Mouse (Mus musculus) heart, postnatal 0 days (tissue): ENCODE data around the gene Ube2t. TPM values are rescaled to one million over a fixed set of nuclear protein-coding genes. Genes with fewer than 3 reads are reported as not detected.

Experiments used
- ATAC-seq: fragments of 200-750 bp; cut with Nextera tagmentation; 2 replicates; pipeline ENCODE4 v1.8.0; 2017; ENCODE audit warnings: low read depth, moderate number of reproducible peaks, moderate library complexity; ENCODE audit not compliant: insufficient read depth
- DNase-seq: peaks from one replicate; pipeline ENCODE4 v3.0.0-alpha.2; 2016; ENCODE audit warnings: low spot score
- H3K27ac ChIP-seq: fragments of 300-500 bp; sonication (generic); 2 replicates; pipeline ENCODE4 v1.5.1; 2014; ENCODE audit warnings: low read depth, mild to moderate bottlenecking
- H3K27me3 ChIP-seq: fragments of 300-500 bp; sonication (generic); 2 replicates; pipeline ENCODE4 v1.6.1; 2014; ENCODE audit warnings: low read length, mixed read lengths; ENCODE audit not compliant: control insufficient read depth, insufficient read depth
- H3K36me3 ChIP-seq: fragments of 300-500 bp; sonication (generic); replicated peaks from 2 replicates; pipeline ENCODE4 v1.6.1; 2014; ENCODE audit warnings: low read length, mixed read lengths; ENCODE audit not compliant: control insufficient read depth, insufficient read depth
- H3K4me1 ChIP-seq: fragments of 300-500 bp; sonication (generic); 2 replicates; pipeline ENCODE4 v1.6.1; 2014; ENCODE audit warnings: antibody characterized with exemption; ENCODE audit not compliant: control insufficient read depth, insufficient read depth
- H3K4me2 ChIP-seq: fragments of 300-500 bp; sonication (generic); 2 replicates; pipeline ENCODE4 v1.6.1; 2014; ENCODE audit warnings: low read depth, mild to moderate bottlenecking, low read length, moderate library complexity
- H3K4me3 ChIP-seq: fragments of 300-500 bp; sonication (generic); 2 replicates; pipeline ENCODE4 v1.5.1; 2014; ENCODE audit warnings: low read depth, low read length
- H3K9ac ChIP-seq: fragments of 300-500 bp; sonication (generic); replicated peaks from 2 replicates; pipeline ENCODE4 v1.6.1; 2014; ENCODE audit warnings: low read depth, low read length, mixed read lengths
- H3K9me3 ChIP-seq: fragments of 300-500 bp; sonication (generic); replicated peaks from 2 replicates; pipeline ENCODE4 v1.6.1; 2016; ENCODE audit warnings: low read length; ENCODE audit not compliant: control insufficient read depth
- CTCF ChIP-seq: IDR thresholded peaks from 2 replicates; pipeline ENCODE4 v1.5.1; 2016; ENCODE audit warnings: antibody characterized with exemption, control low read depth, low read depth
- EP300 ChIP-seq: IDR thresholded peaks from 2 replicates; pipeline ENCODE4 v1.6.1; 2016; ENCODE audit warnings: antibody characterized with exemption, low read depth
- WGBS: fragments of 180-500 bp; shearing (Covaris S2); extraction: QIAGEN DNeasy Blood & Tissue Kit; methylation state at CpG from one replicate; pipeline ENCODE4 v1.1.7; 2014; 5-methylcytosine and 5-hydroxymethylcytosine counted together
- polyA plus RNA-seq: library from polyadenylated mRNA; unstranded; fragments of >200 nt; fragmentation: Nextera tagmentation; extraction: Ambion mirVana; gene quantifications from 2 replicates; pipeline ENCODE4 v1.2.1, GENCODE M21; 2015
- total RNA-seq: library from RNA; depleted of rRNA; stranded (reverse); fragments of >200 nt; gene quantifications from 2 replicates; pipeline ENCODE4 v1.2.3, GENCODE M21; 2014; ENCODE audit warnings: low replicate concordance

Gene Ube2t
- total and polyA plus RNA-seq, 2 experiments from 2014 or later: 22.5 to 30.2 TPM

DNA sequence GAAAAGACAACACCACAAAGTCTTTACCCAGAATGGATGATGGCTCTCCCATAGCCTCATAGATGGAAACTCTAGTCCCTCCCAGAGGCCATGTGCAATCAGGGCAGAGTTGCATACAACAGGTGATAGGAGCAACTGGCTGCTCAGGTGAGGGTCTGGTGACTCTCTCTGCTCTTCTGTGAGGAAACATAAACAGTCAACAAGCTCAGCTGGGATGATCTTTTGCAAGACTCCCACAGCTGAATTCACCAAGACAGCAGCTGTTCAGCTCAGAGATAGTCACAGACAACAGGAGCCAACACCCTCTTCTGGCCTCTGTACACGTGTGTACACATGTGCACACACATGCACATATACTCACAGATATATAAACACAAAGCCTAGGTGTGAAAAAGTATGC, 24.1 kb upstream of the Ube2t start:
- no peaks in the 10 kb centered on the region for H3K36me3 ChIP-seq
- WGBS: 85% methylated on average over 1 of the region's 1 CpGs
- no peak for ATAC-seq
- H3K27me3 ChIP-seq: no peaks in the 10 kb centered on the region
- H3K4me2 ChIP-seq: no peak overlapping the region
- no peak for DNase-seq
- H3K9me3 ChIP-seq: no peaks in the 10 kb centered on the region
- H3K4me1 ChIP-seq: peaks cover 44% of the 10 kb centered on the region
- H3K9ac ChIP-seq: no peak overlapping the region
- no peak overlapping the region for H3K4me3 ChIP-seq
- TF ChIP-seq EP300: no peak
- TF ChIP-seq CTCF: no peak
- H3K27ac ChIP-seq: peak overlapping the region; percentile 12; the same call in 1 of the 2 replicates

DNA sequence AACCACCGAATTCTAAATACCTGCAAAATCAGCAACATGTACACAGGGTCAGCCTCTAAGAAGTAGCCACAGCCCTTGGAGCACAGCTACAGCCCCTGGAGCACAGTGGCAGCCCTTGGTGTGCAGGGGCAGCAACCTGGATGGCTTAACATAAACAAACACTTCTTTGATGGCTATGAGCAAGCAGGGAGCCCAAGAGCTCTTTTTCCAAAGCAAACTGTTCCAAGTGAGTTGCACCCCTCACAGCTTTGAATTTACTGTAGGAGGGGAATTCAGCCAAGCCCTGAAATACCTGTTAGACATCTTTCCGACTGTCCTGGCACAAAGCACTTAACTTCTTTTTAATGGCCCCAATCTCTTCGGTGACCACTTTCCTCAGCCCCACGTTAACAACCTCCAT, 21.5 kb upstream of the Ube2t start:
- whole genome bisulfite sequencing: 63% methylated on average over 4 of the region's 4 CpGs
- no peak overlapping the region for H3K4me3 ChIP-seq
- H3K27ac ChIP-seq: peak overlapping the region; percentile 61
- DNase-seq (no peak), ATAC-seq (no peak)
- no peak overlapping the region for H3K9ac ChIP-seq
- no peaks in the 10 kb centered on the region for H3K27me3 ChIP-seq
- no peak overlapping the region for H3K4me2 ChIP-seq
- peaks cover 11% of the 10 kb centered on the region; the same call in 1 of the 2 replicates for H3K36me3 ChIP-seq
- H3K4me1 ChIP-seq: peaks cover 24% of the 10 kb centered on the region; the same call in 1 of the 2 replicates
- H3K9me3 ChIP-seq: no peaks in the 10 kb centered on the region
- TF ChIP-seq EP300: no peak
- no peak for TF ChIP-seq CTCF

DNA sequence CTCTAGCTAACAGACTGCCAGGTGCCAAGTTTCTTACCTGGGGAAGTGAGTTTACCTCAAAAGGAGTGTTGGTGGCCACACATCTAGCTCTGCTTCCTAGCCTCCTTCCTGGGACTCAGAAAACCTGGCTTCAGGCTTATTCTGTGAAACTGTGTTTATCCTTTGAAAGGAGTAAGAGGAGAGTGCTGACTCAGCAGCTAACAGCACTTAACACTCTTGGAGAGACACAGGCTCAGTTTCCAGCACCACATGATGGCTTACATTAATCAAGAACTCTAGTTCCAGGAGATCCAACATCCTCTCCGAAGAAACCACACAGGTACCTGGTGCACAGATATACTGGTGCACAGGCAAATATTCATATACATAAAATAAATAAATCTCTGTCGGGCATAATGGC, 19.5 kb upstream of the Ube2t start:
- no peaks in the 10 kb centered on the region for H3K9me3 ChIP-seq
- peaks cover 20% of the 10 kb centered on the region; the same call in 1 of the 2 replicates for H3K4me1 ChIP-seq
- no peak for DNase-seq
- 94% methylated on average over 2 of the region's 2 CpGs for WGBS
- H3K9ac ChIP-seq: no peak overlapping the region
- no peak for ATAC-seq
- no peaks in the 10 kb centered on the region for H3K27me3 ChIP-seq
- peaks cover 21% of the 10 kb centered on the region; the same call in 1 of the 2 replicates for H3K36me3 ChIP-seq
- no peak overlapping the region for H3K27ac ChIP-seq
- no peak for TF ChIP-seq CTCF
- no peak for TF ChIP-seq EP300
- H3K4me2 ChIP-seq: no peak overlapping the region
- H3K4me3 ChIP-seq: no peak overlapping the region

DNA sequence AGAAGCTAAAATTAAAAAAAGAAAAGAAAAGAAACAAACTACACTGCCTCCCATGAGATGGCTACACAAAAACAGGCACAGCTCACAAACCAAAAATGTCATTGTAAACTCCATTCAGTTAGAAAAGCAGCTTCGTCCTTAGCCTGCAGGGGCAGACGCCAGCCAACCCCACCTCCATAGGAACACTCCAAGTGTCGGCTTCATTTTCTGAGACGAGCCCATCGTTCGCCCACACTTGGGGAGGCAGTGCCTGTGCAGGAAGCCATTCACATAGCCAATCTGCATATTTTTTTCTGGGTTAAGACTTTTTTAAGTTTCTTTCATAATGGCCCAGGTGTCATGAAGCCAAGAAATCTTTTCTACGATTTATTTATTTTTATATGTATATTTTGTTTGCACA, 14.8 kb upstream of the Ube2t start:
- ATAC-seq (no peak), DNase-seq (no peak)
- H3K27ac ChIP-seq: no peak overlapping the region
- no peaks in the 10 kb centered on the region for H3K27me3 ChIP-seq
- no peak for TF ChIP-seq EP300
- TF ChIP-seq CTCF: no peak
- H3K4me2 ChIP-seq: no peak overlapping the region
- no peak overlapping the region for H3K4me3 ChIP-seq
- H3K9ac ChIP-seq: no peak overlapping the region
- H3K4me1 ChIP-seq: peaks cover 11% of the 10 kb centered on the region
- 89% methylated on average over 7 of the region's 7 CpGs for WGBS
- H3K9me3 ChIP-seq: no peaks in the 10 kb centered on the region
- peaks cover 25% of the 10 kb centered on the region; the same call in 1 of the 2 replicates for H3K36me3 ChIP-seq

DNA sequence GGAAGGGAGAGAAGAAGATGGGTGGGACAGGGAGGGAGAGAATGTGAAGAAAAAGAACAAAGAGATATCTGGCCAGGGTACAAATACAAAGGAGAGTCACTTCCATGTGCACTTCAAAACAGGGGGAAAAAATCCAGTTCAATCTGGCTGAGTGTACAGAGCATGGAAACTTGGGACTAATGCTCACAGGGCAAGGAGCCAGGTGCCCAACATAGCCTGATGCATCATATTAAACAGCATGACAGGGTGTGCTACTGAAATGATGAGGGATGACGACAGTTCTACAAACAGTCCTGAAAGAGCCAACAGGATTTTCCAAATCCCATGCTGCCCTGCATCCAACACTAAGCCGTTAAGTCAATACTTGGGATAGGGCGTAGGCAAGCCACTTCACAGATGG, 12.4 kb upstream of the Ube2t start:
- H3K4me2 ChIP-seq: no peak overlapping the region
- DNase-seq (peak; percentile 80), ATAC-seq (peak; percentile 93)
- H3K9me3 ChIP-seq: no peaks in the 10 kb centered on the region
- 0 out of 2 replicates have a peak, but pooled peaks cover 14% of the 10 kb centered on the region for H3K36me3 ChIP-seq
- peak overlapping the region; percentile 33; the same call in 1 of the 2 replicates for H3K9ac ChIP-seq
- 53% methylated on average over 3 of the region's 3 CpGs for WGBS
- TF ChIP-seq EP300: no peak
- TF ChIP-seq CTCF: no peak
- H3K4me1 ChIP-seq: peaks cover 15% of the 10 kb centered on the region
- H3K27me3 ChIP-seq: no peaks in the 10 kb centered on the region
- H3K4me3 ChIP-seq: no peak overlapping the region
- peak overlapping the region; percentile 85 for H3K27ac ChIP-seq

DNA sequence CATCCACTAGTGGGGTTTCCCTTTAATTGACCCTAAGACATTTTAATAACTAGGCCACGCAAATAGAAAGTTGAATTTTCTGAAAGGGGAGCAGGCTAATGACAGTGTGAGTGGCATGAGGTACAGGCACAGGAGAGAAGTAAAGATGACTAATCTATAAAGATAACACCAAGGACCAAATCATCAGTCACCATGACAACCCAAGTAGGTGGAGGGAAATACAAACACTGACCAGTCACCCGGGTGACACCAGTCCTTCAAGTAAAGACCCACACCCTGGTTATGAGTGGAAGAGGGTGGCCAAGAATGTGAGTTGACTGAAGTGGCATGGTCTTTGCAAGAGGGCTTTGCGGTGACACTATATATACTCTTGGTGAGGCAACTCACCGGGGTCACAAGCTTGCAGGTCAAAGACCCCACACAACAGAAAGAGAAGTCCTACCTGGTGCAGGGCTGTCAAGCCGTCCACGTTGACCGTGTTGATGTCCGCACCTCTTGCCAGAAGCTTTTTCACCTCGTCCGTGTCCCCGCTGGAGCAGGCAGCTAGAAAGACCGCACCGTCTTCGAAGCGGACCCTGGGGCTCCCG, 7.2 kb upstream of the Ube2t start:
- Histone ChIP-seq H3K27me3 (no peaks in the 10 kb centered on the region), H3K9me3 (no peaks in the 10 kb centered on the region), H3K27ac (peak overlapping the region; percentile 92), H3K4me3 (peak overlapping the region; percentile 89), H3K4me2 (peak overlapping the region; percentile 80), H3K4me1 (peaks cover 14% of the 10 kb centered on the region), H3K36me3 (no peaks in the 10 kb centered on the region), H3K9ac (peak overlapping the region; percentile 87)
- ATAC-seq (peak; percentile 31), DNase-seq (peak; percentile 32)
- 3% methylated on average over 16 of the region's 16 CpGs for WGBS
- TF ChIP-seq CTCF: no peak
- TF ChIP-seq EP300: no peak
